Mouse (Mus musculus) heart, postnatal 14 days (tissue): ENCODE results near the gene Gm853. TPM values are rescaled to one million over a fixed set of nuclear protein-coding genes. Genes with fewer than 3 reads are reported as not detected.

Source experiments
- total RNA-seq, 2 experiments: library from RNA; stranded (reverse); gene quantifications; 2 replicates each; pipeline ENCODE4 v1.2.3; 2021

Gm853 gene
- total RNA-seq, 2 experiments from 2014 or later: not detected

Other genes starting within 250 kb of the Gm853 start
- 1 to 10 TPM; 2.2 to 2.3 TPM for gene Adgrb2, start 237.5 kb downstream of the Gm853 start, total RNA-seq
- gene Col16a1, start 174.6 kb downstream of the Gm853 start, total RNA-seq: 10 to 100 TPM; 13.9 to 19.7 TPM
- 10 to 100 TPM; 37.6 to 39.1 TPM for gene Pef1, start 119.8 kb downstream of the Gm853 start, total RNA-seq
- under 1 TPM in 1 of 2 experiments, not detected in 1; 0.12 TPM for gene Hcrtr1, start 83.0 kb downstream of the Gm853 start, total RNA-seq
- gene Tinagl1, start 47.3 kb downstream of the Gm853 start, total RNA-seq: 10 to 100 TPM; 67.5 to 74.6 TPM
- gene Serinc2, start 56.8 kb upstream of the Gm853 start, total RNA-seq: 1 to 10 TPM; 3.1 to 3.3 TPM
- gene Fabp3, start 86.2 kb upstream of the Gm853 start, total RNA-seq: 1,000 to 10,000 TPM; 5,520 to 6,453 TPM
- 1 to 10 TPM in 1 of 2 experiments, not detected in 1; 1.0 TPM for gene Gm10570, start 86.3 kb upstream of the Gm853 start, total RNA-seq
- gene Zcchc17, start 137.5 kb upstream of the Gm853 start, total RNA-seq: 10 to 100 TPM; 21.4 to 24.9 TPM
- gene Snrnp40, start 137.7 kb upstream of the Gm853 start, total RNA-seq: 10 to 100 TPM; 18.5 to 19.6 TPM